Mouse (Mus musculus): Measurements from ENCODE around the gene Gm17334. TPM values are rescaled to one million over a fixed set of nuclear protein-coding genes. Genes with fewer than 3 reads are reported as not detected.
A peak's percentile ranks its signal among the peaks of the same experiment; 100 is the strongest.
"Not testable (repeated sequence)": the region's sequence is repeated elsewhere in the genome, so short reads cannot be mapped to it uniquely, and the experiment has no call there.

Gm17334 gene
- polyA plus RNA-seq, 1 experiment from 2014 or later = 0.19 TPM

GRCm38 (mm10) chr11:53762426-53762825, 10.6 kb downstream of the Gm17334 start:
- 35% methylated on average over 2 of the region's 2 CpGs for WGBS (ENCODE audit: insufficient replicate concordance)

GRCm38 (mm10) chr11:53761822-53762221, 11.2 kb downstream of the Gm17334 start:
- Histone ChIP-seq H3K4me3 (ENCODE audit: low read depth, low read length) (no peak overlapping the region), H3K27me3 (ENCODE audit: control insufficient read depth, insufficient read depth, low read depth, low read length) (no peaks in the 10 kb centered on the region), H3K9ac (ENCODE audit: low read depth, low read length) (no peak overlapping the region), H3K27ac (ENCODE audit: low read length) (peak overlapping the region; percentile 84), H3K9me3 (replicated peaks; ENCODE audit: control insufficient read depth, low read length) (no peaks in the 10 kb centered on the region), H3K4me1 (ENCODE audit: control insufficient read depth, low read depth, low read length) (peaks cover 24% of the 10 kb centered on the region), H3K36me3 (ENCODE audit: control insufficient read depth, insufficient read depth) (no peaks in the 10 kb centered on the region), H3K4me2 (ENCODE audit: low read depth, low read length) (no peak overlapping the region)
- no peak for ATAC-seq (ENCODE audit: low read depth)
- 41% methylated on average over 2 of the region's 2 CpGs for WGBS (ENCODE audit: insufficient replicate concordance)

More at GRCm38 (mm10) chr11:53762426-53762825, 10.6 kb downstream of the Gm17334 start:
- Histone ChIP-seq H3K4me1 (ENCODE audit: control insufficient read depth, low read depth, low read length) (peaks cover 24% of the 10 kb centered on the region), H3K9me3 (replicated peaks; ENCODE audit: control insufficient read depth, low read length) (no peaks in the 10 kb centered on the region), H3K4me3 (ENCODE audit: low read depth, low read length) (peak overlapping the region; percentile 43), H3K36me3 (ENCODE audit: control insufficient read depth, insufficient read depth) (no peaks in the 10 kb centered on the region), H3K9ac (ENCODE audit: low read depth, low read length) (peak overlapping the region; percentile 38), H3K27me3 (ENCODE audit: control insufficient read depth, insufficient read depth, low read depth, low read length) (no peaks in the 10 kb centered on the region), H3K27ac (ENCODE audit: low read length) (peak overlapping the region; percentile 84), H3K4me2 (ENCODE audit: low read depth, low read length) (peak overlapping the region; percentile 60)
- no peak for ATAC-seq (ENCODE audit: low read depth)

- Histone ChIP-seq H3K27ac (ENCODE audit: low read length) (no peak overlapping the region), H3K4me2 (ENCODE audit: low read depth, low read length) (no peak overlapping the region), H3K9me3 (replicated peaks; ENCODE audit: control insufficient read depth, low read length) (no peaks in the 10 kb centered on the region), H3K4me1 (ENCODE audit: control insufficient read depth, low read depth, low read length) (peaks cover 24% of the 10 kb centered on the region), H3K36me3 (ENCODE audit: control insufficient read depth, insufficient read depth) (no peaks in the 10 kb centered on the region), H3K27me3 (ENCODE audit: control insufficient read depth, insufficient read depth, low read depth, low read length) (no peaks in the 10 kb centered on the region), H3K9ac (ENCODE audit: low read depth, low read length) (no peak overlapping the region), H3K4me3 (ENCODE audit: low read depth, low read length) (no peak overlapping the region)
- no peak for ATAC-seq (ENCODE audit: low read depth)
- WGBS (ENCODE audit: insufficient replicate concordance) = 71% methylated on average over 5 of the region's 5 CpGs
These were observed 11.7 kb downstream of the Gm17334 start for GRCm38 (mm10) chr11:53761284-53761683.

GRCm38 (mm10) chr11:53759545-53760406, 13.2 kb downstream of the Gm17334 start:
- no peak overlapping the region for H3K9ac ChIP-seq (ENCODE audit: low read depth, low read length)
- H3K27me3 ChIP-seq (ENCODE audit: control insufficient read depth, insufficient read depth, low read depth, low read length) = no peaks in the 10 kb centered on the region
- H3K27ac ChIP-seq (ENCODE audit: low read length) = no peak overlapping the region
- peaks cover 24% of the 10 kb centered on the region for H3K4me1 ChIP-seq (ENCODE audit: control insufficient read depth, low read depth, low read length)
- ATAC-seq (ENCODE audit: low read depth) = no peak
- no peaks in the 10 kb centered on the region for H3K36me3 ChIP-seq (ENCODE audit: control insufficient read depth, insufficient read depth)
- no peak overlapping the region for H3K4me2 ChIP-seq (ENCODE audit: low read depth, low read length)
- H3K4me3 ChIP-seq (ENCODE audit: low read depth, low read length) = no peak overlapping the region
- 49% methylated on average over 22 of the region's 22 CpGs for WGBS (ENCODE audit: insufficient replicate concordance)
- H3K9me3 ChIP-seq (replicated peaks; ENCODE audit: control insufficient read depth, low read length) = no peaks in the 10 kb centered on the region

- Histone ChIP-seq H3K27ac (ENCODE audit: low read length) (no peak overlapping the region), H3K9ac (ENCODE audit: low read depth, low read length) (no peak overlapping the region), H3K4me3 (ENCODE audit: low read depth, low read length) (no peak overlapping the region), H3K36me3 (ENCODE audit: control insufficient read depth, insufficient read depth) (no peaks in the 10 kb centered on the region), H3K9me3 (replicated peaks; ENCODE audit: control insufficient read depth, low read length) (no peaks in the 10 kb centered on the region), H3K4me2 (ENCODE audit: low read depth, low read length) (no peak overlapping the region), H3K27me3 (ENCODE audit: control insufficient read depth, insufficient read depth, low read depth, low read length) (no peaks in the 10 kb centered on the region), H3K4me1 (ENCODE audit: control insufficient read depth, low read depth, low read length) (peaks cover 19% of the 10 kb centered on the region)
- no peak for ATAC-seq (ENCODE audit: low read depth)
- 45% methylated on average over 6 of the region's 6 CpGs for WGBS (ENCODE audit: insufficient replicate concordance)
These were observed 14.1 kb downstream of the Gm17334 start for GRCm38 (mm10) chr11:53758791-53759351.

- H3K4me2 ChIP-seq (ENCODE audit: low read depth, low read length); ATAC-seq (ENCODE audit: low read depth); H3K27ac ChIP-seq (ENCODE audit: low read length); H3K4me3 ChIP-seq (ENCODE audit: low read depth, low read length); H3K9ac ChIP-seq (ENCODE audit: low read depth, low read length); H3K27me3 ChIP-seq (ENCODE audit: control insufficient read depth, insufficient read depth, low read depth, low read length); H3K9me3 ChIP-seq (replicated peaks; ENCODE audit: control insufficient read depth, low read length); H3K36me3 ChIP-seq (ENCODE audit: control insufficient read depth, insufficient read depth): not testable (repeated sequence)
- WGBS (ENCODE audit: insufficient replicate concordance) = 72% methylated on average over 9 of the region's 9 CpGs
- H3K4me1 ChIP-seq (ENCODE audit: control insufficient read depth, low read depth, low read length) = peaks cover 12% of the 10 kb centered on the region
These were observed 15.0 kb downstream of the Gm17334 start for GRCm38 (mm10) chr11:53758033-53758432.

GRCm38 (mm10) chr11:53757612-53758011, 15.4 kb downstream of the Gm17334 start:
- Histone ChIP-seq H3K36me3 (ENCODE audit: control insufficient read depth, insufficient read depth) (no peaks in the 10 kb centered on the region), H3K4me1 (ENCODE audit: control insufficient read depth, low read depth, low read length) (peaks cover 8% of the 10 kb centered on the region), H3K4me3 (ENCODE audit: low read depth, low read length) (no peak overlapping the region), H3K9ac (ENCODE audit: low read depth, low read length) (no peak overlapping the region), H3K4me2 (ENCODE audit: low read depth, low read length) (no peak overlapping the region), H3K9me3 (replicated peaks; ENCODE audit: control insufficient read depth, low read length) (no peaks in the 10 kb centered on the region), H3K27ac (ENCODE audit: low read length) (no peak overlapping the region), H3K27me3 (ENCODE audit: control insufficient read depth, insufficient read depth, low read depth, low read length) (no peaks in the 10 kb centered on the region)
- no peak for ATAC-seq (ENCODE audit: low read depth)
- 56% methylated on average over 4 of the region's 4 CpGs for WGBS (ENCODE audit: insufficient replicate concordance)

GRCm38 (mm10) chr11:53755011-53755595, 17.9 kb downstream of the Gm17334 start:
- no peaks in the 10 kb centered on the region for H3K27me3 ChIP-seq (ENCODE audit: control insufficient read depth, insufficient read depth, low read depth, low read length)
- no peaks in the 10 kb centered on the region for H3K9me3 ChIP-seq (replicated peaks; ENCODE audit: control insufficient read depth, low read length)
- 69% methylated on average over 12 of the region's 12 CpGs for WGBS (ENCODE audit: insufficient replicate concordance)
- H3K27ac ChIP-seq (ENCODE audit: low read length) = no peak overlapping the region
- no peak overlapping the region for H3K4me3 ChIP-seq (ENCODE audit: low read depth, low read length)
- no peak overlapping the region for H3K9ac ChIP-seq (ENCODE audit: low read depth, low read length)
- no peak for ATAC-seq (ENCODE audit: low read depth)
- no peaks in the 10 kb centered on the region for H3K36me3 ChIP-seq (ENCODE audit: control insufficient read depth, insufficient read depth)
- H3K4me1 ChIP-seq (ENCODE audit: control insufficient read depth, low read depth, low read length) = no peaks in the 10 kb centered on the region
- H3K4me2 ChIP-seq (ENCODE audit: low read depth, low read length) = no peak overlapping the region

All from liver, embryonic 16.5 days (tissue).